Mouse (Mus musculus) E14TG2a.4 (cell line): ENCODE measurements around the gene Stox2.

Experiments
- CTCF ChIP-seq: conservative IDR thresholded peaks from 2 replicates; pipeline ENCODE4 v1.5.1; 2014; ENCODE audit warnings: low read length
- POU5F1 ChIP-seq: IDR thresholded peaks from 2 replicates; pipeline ENCODE4 v1.6.1; 2014; ENCODE audit warnings: low read length, borderline replicate concordance

DNA sequence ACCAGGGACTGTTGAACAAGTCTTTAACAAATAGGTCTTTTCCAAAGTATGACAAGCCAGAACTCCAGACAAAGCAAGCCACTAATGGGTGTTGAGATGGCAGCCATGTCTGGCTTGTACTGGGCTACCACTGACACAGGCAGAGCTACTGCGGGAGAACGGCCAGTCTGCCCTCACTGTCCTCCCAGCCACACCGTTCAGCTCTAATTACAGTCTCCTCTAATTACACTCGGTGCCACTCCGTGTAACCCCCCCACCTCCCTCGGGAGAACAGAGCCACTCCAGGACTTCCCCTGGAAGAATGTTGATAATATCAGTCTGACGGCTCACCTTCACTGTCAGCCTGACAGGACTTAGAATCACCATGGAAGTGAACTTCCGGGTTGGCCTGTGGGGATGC lies 97.1 kb downstream of the Stox2 start:
- TF ChIP-seq CTCF (no peak), POU5F1 (no peak)
